Mouse (Mus musculus) CH12.LX (cell line): ENCODE results near the gene Itga9. TPM values are rescaled to one million over a fixed set of nuclear protein-coding genes. Genes with fewer than 3 reads are reported as not detected.

Experiments
- DNase-seq: peaks from one replicate; pipeline ENCODE4 v3.0.0-alpha.2; 2013; ENCODE audit errors: extremely low read depth
- H3K27ac ChIP-seq: 2 replicates; pipeline ENCODE4 v1.5.1; 2012; ENCODE audit warnings: low read depth, mild to moderate bottlenecking, control low read depth, moderate library complexity; ENCODE audit not compliant: insufficient read depth
- H3K27me3 ChIP-seq: replicated peaks from 2 replicates; pipeline ENCODE3; 2012; ENCODE audit warnings: inconsistent platforms
- H3K36me3 ChIP-seq, 2 experiments: replicated peaks in 1 of 2; 2 replicates each; pipeline versions ENCODE3 to v1.6.1; 2012; ENCODE audit warnings: inconsistent platforms in 1 of 2, low read length in 1 of 2, mild to moderate bottlenecking in 1 of 2, mixed read lengths in 1 of 2, moderate library complexity in 1 of 2; ENCODE audit not compliant: control insufficient read depth in 1 of 2, insufficient read depth in 1 of 2
- H3K4me1 ChIP-seq, 2 experiments: 2 replicates each; pipeline ENCODE4 v1.6.1; 2012; ENCODE audit warnings: inconsistent platforms in 1 of 2, moderate library complexity in 1 of 2; ENCODE audit not compliant: insufficient read depth in 2 of 2, control insufficient read depth in 1 of 2
- H3K4me2 ChIP-seq: 2 replicates; pipeline ENCODE4 v1.6.1; 2012; ENCODE audit warnings: low read depth, mild to moderate bottlenecking, control low read depth; ENCODE audit not compliant: poor library complexity, insufficient read depth, severe bottlenecking
- H3K4me3 ChIP-seq, 3 experiments: fragments of 150-350 bp in 1 of 3; sonication (generic) in 1 of 3; replicated peaks in 1 of 3; 2 replicates each; pipeline versions ENCODE3 to v1.5.1; 2011 to 2012; ENCODE audit warnings: low read depth in 2 of 3, low read length in 2 of 3, mild to moderate bottlenecking in 2 of 3, moderate library complexity in 2 of 3, control low read depth in 1 of 3, improper control_type of control experiment in 1 of 3, inconsistent platforms in 1 of 3, mixed read lengths in 1 of 3; ENCODE audit not compliant: poor library complexity in 1 of 3
- H3K79me2 ChIP-seq: replicated peaks from 2 replicates; pipeline ENCODE4 v1.6.1; 2012; ENCODE audit warnings: mild to moderate bottlenecking, moderate library complexity; ENCODE audit not compliant: control insufficient read depth, poor library complexity, insufficient read depth, severe bottlenecking; ENCODE audit errors: extremely low read depth
- H3K9ac ChIP-seq: 2 replicates; pipeline ENCODE4 v1.6.1; 2012; ENCODE audit warnings: low read depth, mild to moderate bottlenecking, control low read depth, moderate library complexity; ENCODE audit not compliant: insufficient read depth
- H3K9me3 ChIP-seq: replicated peaks from 2 replicates; pipeline ENCODE3; 2012; ENCODE audit warnings: low read length, inconsistent platforms, mixed read lengths
- CTCF ChIP-seq, 2 experiments: IDR thresholded peaks in 1 of 2; conservative IDR thresholded peaks in 1 of 2; 2 replicates each; pipeline ENCODE4 v1.5.1; 2011 to 2012; ENCODE audit warnings: low read depth in 2 of 2, low read length in 2 of 2, improper control_type of control experiment in 1 of 2, inconsistent platforms in 1 of 2, mild to moderate bottlenecking in 1 of 2, moderate library complexity in 1 of 2
- E2F4 ChIP-seq: IDR thresholded peaks from 2 replicates; pipeline ENCODE4 v1.6.1; 2011; ENCODE audit warnings: low read depth, low read length, improper control_type of control experiment; ENCODE audit not compliant: insufficient replicate concordance
- EP300 ChIP-seq: IDR thresholded peaks from 2 replicates; pipeline ENCODE4 v1.6.1; 2011; ENCODE audit warnings: low read length, improper control_type of control experiment
- ETS1 ChIP-seq: conservative IDR thresholded peaks from 2 replicates; pipeline ENCODE4 v1.6.1; 2012; ENCODE audit warnings: low read depth, mild to moderate bottlenecking, inconsistent platforms, low read length, improper control_type of control experiment, moderate library complexity
- HCFC1 ChIP-seq: IDR thresholded peaks from 2 replicates; pipeline ENCODE4 v1.6.1; 2012; ENCODE audit warnings: low read depth, mild to moderate bottlenecking, inconsistent platforms, low read length, improper control_type of control experiment
- IRF4 ChIP-seq: IDR thresholded peaks from 2 replicates; pipeline ENCODE4 v1.6.1; 2014; ENCODE audit warnings: low read depth, mild to moderate bottlenecking, inconsistent platforms, low read length, improper control_type of control experiment
- JUND ChIP-seq: conservative IDR thresholded peaks from 2 replicates; pipeline ENCODE4 v1.6.1; 2011; ENCODE audit warnings: low read depth, low read length, improper control_type of control experiment
- KAT2A ChIP-seq: IDR thresholded peaks from 2 replicates; pipeline ENCODE4 v1.6.1; 2012; ENCODE audit warnings: low read length, improper control_type of control experiment, inconsistent platforms; ENCODE audit not compliant: insufficient replicate concordance
- MAFK ChIP-seq: IDR thresholded peaks from 2 replicates; pipeline ENCODE4 v1.6.1; 2011; ENCODE audit warnings: low read length, improper control_type of control experiment; ENCODE audit not compliant: insufficient replicate concordance
- MAX ChIP-seq: IDR thresholded peaks from 2 replicates; pipeline ENCODE4 v1.6.1; 2011; ENCODE audit warnings: low read length, improper control_type of control experiment
- MAZ ChIP-seq: IDR thresholded peaks from 2 replicates; pipeline ENCODE4 v1.6.1; 2012; ENCODE audit warnings: low read depth, mild to moderate bottlenecking, inconsistent platforms, low read length, improper control_type of control experiment, moderate library complexity
- MEF2A ChIP-seq: IDR thresholded peaks from 2 replicates; pipeline ENCODE4 v1.6.1; 2014; ENCODE audit warnings: low read depth, mild to moderate bottlenecking, inconsistent platforms, low read length, improper control_type of control experiment, borderline replicate concordance
- MXI1 ChIP-seq: IDR thresholded peaks from 2 replicates; pipeline ENCODE4 v1.6.1; 2011; ENCODE audit warnings: mild to moderate bottlenecking, low read depth, low read length, improper control_type of control experiment
- NELFE ChIP-seq: IDR thresholded peaks from 2 replicates; pipeline ENCODE4 v1.6.1; 2011; ENCODE audit warnings: low read depth, low read length, improper control_type of control experiment
- NRF1 ChIP-seq: IDR thresholded peaks from 2 replicates; pipeline ENCODE4 v1.6.1; 2014; ENCODE audit warnings: low read depth, mild to moderate bottlenecking, inconsistent platforms, low read length, improper control_type of control experiment, moderate library complexity
- RAD21 ChIP-seq: IDR thresholded peaks from 2 replicates; pipeline ENCODE4 v1.6.1; 2011; ENCODE audit warnings: low read depth, mild to moderate bottlenecking, low read length, improper control_type of control experiment, moderate library complexity
- RCOR1 ChIP-seq: conservative IDR thresholded peaks from 2 replicates; pipeline ENCODE4 v1.6.1; 2012; ENCODE audit warnings: low read depth, mild to moderate bottlenecking, inconsistent platforms, low read length, improper control_type of control experiment
- SIN3A ChIP-seq: IDR thresholded peaks from 2 replicates; pipeline ENCODE4 v1.6.1; 2012; ENCODE audit warnings: low read length, improper control_type of control experiment, inconsistent platforms
- TBP ChIP-seq: conservative IDR thresholded peaks from 2 replicates; pipeline ENCODE4 v1.6.1; 2011; ENCODE audit warnings: low read depth, low read length, improper control_type of control experiment
- TCF12 ChIP-seq: IDR thresholded peaks from 2 replicates; pipeline ENCODE4 v1.6.1; 2014; ENCODE audit warnings: low read depth, mild to moderate bottlenecking, inconsistent platforms, low read length, improper control_type of control experiment
- UBTF ChIP-seq: IDR thresholded peaks from 2 replicates; pipeline ENCODE4 v1.6.1; 2012; ENCODE audit warnings: low read depth, mild to moderate bottlenecking, inconsistent platforms, low read length, improper control_type of control experiment, moderate library complexity
- ZC3H11A ChIP-seq: IDR thresholded peaks from 2 replicates; pipeline ENCODE4 v1.6.1; 2012; ENCODE audit warnings: low read depth, mild to moderate bottlenecking, inconsistent platforms, low read length, improper control_type of control experiment
- ZKSCAN1 ChIP-seq: IDR thresholded peaks from 2 replicates; pipeline ENCODE4 v1.6.1; 2012; ENCODE audit warnings: low read depth, inconsistent platforms, low read length, improper control_type of control experiment, borderline replicate concordance
- dilution Hi-C: fragments of 300-500 bp; cut with MboI; formaldehyde crosslinking; loops from 2 replicates; pipeline ENCODE4 v1.14.3; 2020; ENCODE audit warnings: low sequenced_read_pairs; ENCODE audit not compliant: extremely low pct_unique_long_range_greater_than_20kb, extremely low pct_ligation_motif_present
- in situ Hi-C: fragments of 300-500 bp; cut with MboI; formaldehyde crosslinking; loops from 3 replicates; pipeline ENCODE4 v1.14.3; 2019; ENCODE audit warnings: low sequenced_read_pairs, low pct_ligation_motif_present, low pct_unique_long_range_greater_than_20kb, mixed read lengths
- polyA plus RNA-seq: library from polyadenylated mRNA; unstranded; fragments of >175 nt; gene quantifications from 2 replicates; pipeline ENCODE4 v1.2.1, GENCODE M21; 2012; ENCODE audit warnings: low read depth; ENCODE audit not compliant: insufficient read length
- total RNA-seq, 2 experiments: library from RNA; depleted of rRNA; stranded (reverse); fragments of 300-350 nt in 1 of 2; fragments of >200 nt in 1 of 2; gene quantifications; 2 replicates each; pipeline ENCODE4 v1.2.3; 2012 to 2014

Itga9 gene
- total and polyA plus RNA-seq, 3 experiments, result 0.19 TPM; not detected in 2

DNA sequence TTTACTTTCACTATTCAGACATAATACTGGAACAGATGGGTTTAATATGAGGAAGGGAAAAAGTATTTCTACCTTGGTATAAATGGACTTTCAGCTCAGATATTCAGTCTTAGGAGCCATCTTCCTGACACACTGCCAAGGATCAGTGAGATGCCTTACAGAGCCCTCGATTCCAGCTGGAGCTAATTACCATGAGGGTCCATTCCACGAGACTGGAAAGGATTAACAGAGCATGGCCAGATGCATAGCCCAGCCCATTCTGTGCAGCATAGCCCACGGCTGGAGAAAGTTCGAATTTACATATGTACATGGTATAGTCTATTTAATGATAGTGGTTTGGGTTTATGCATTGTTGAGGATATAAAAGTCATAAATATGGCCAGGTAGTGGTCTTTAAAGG is 188.8 kb downstream of the Itga9 start:
- no peaks in the 10 kb centered on the region for H3K36me3 ChIP-seq
- in situ Hi-C loops, result no loop called here
- no peak for DNase-seq
- H3K27ac ChIP-seq, result no peak overlapping the region
- no peaks in the 10 kb centered on the region for H3K9me3 ChIP-seq
- no peak overlapping the region for H3K9ac ChIP-seq
- dilution Hi-C loops, result no loop called here
- H3K79me2 ChIP-seq, result no peaks in the 10 kb centered on the region
- no peak overlapping the region for H3K4me2 ChIP-seq
- TF ChIP-seq JUND, result no peak
- no peak for TF ChIP-seq NELFE
- TF ChIP-seq ZC3H11A, result no peak
- TF ChIP-seq UBTF, result no peak
- no peak for TF ChIP-seq RCOR1
- no peak for TF ChIP-seq TBP
- no peak for TF ChIP-seq ETS1
- TF ChIP-seq NRF1, result no peak
- no peak for TF ChIP-seq MAZ
- no peak for TF ChIP-seq SIN3A
- no peak for TF ChIP-seq MEF2A
- TF ChIP-seq MXI1, result no peak
- peaks cover 29% of the 10 kb centered on the region for H3K27me3 ChIP-seq
- H3K4me1 ChIP-seq, result no peaks in the 10 kb centered on the region
- no peak overlapping the region for H3K4me3 ChIP-seq

DNA sequence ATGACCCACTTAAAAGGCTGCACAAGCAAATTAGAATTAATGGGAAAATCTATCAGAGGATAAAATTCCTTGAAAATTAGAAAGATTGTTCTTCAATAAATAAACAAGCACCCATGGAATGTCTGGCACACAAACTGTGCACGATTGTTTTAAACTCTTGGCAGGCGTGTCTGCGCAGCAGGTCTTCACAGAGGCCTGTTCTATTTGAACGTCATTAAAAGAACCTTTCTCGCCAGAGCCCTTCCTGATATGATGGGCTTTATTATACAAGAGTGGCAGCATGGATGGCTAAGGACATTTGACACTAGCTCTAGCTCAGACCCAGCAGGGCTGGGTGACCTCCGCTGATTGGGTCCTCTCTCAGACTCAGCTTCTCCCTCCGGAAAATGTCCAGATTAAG is 192.6 kb downstream of the Itga9 start:
- Histone ChIP-seq H3K9ac (no peak overlapping the region), H3K36me3 (no peaks in the 10 kb centered on the region), H3K4me1 (no peaks in the 10 kb centered on the region), H3K27ac (no peak overlapping the region), H3K9me3 (no peaks in the 10 kb centered on the region), H3K79me2 (no peaks in the 10 kb centered on the region), H3K4me2 (no peak overlapping the region), H3K27me3 (peaks cover 23% of the 10 kb centered on the region), H3K4me3 (no peak overlapping the region)
- no peak for TF ChIP-seq MEF2A
- dilution Hi-C loops (no loop called here), in situ Hi-C loops (no loop called here)
- no peak for DNase-seq

DNA sequence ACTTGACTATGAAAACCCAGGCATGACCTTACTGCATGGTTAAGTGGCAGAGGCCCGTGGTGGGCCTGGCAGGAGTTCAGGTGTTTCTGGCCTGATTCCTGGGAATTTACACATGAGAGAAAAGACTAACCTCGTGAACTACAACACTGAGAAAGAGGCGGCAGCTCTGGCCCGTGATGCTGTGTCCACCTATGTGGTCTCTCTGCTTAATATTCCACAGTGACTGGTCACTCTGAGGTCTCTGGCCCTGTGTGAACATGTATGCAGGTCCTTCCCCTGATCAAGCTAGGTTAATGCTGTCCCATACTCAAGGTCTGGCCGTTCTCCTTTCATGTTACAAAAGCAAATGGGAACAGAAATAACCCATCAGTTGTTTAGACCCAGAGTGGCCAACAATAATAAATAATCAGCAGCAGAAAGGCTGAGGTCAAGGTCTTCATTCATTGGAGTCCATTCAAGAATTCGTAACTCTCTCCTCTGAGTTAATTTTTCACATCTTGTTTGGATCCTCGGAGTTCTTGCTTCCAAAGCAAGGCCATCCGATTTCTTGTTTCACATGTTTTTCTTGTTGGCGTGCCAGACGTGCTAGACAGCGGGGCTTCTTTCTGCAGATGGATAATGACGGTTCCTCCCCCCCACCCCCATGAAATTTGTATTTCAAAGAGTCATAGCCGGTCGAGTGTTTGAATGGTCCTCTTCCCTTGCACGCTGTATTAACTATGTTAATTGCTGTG is 194.9 kb downstream of the Itga9 start:
- no peak overlapping the region for H3K4me2 ChIP-seq
- H3K27me3 ChIP-seq, result peaks cover 19% of the 10 kb centered on the region
- no peak overlapping the region for H3K9ac ChIP-seq
- H3K36me3 ChIP-seq, result no peaks in the 10 kb centered on the region
- H3K4me3 ChIP-seq, result no peak overlapping the region
- TF ChIP-seq HCFC1 (no peak), ZKSCAN1 (no peak), IRF4 (no peak), MAZ (no peak), RAD21 (no peak), MAX (no peak), MAFK (no peak), ZC3H11A (no peak), CTCF (conservative IDR thresholded peaks at IDR 0.05 in 1 of 2, IDR thresholded peaks at IDR 0.05 in 1 of 2; ENCODE audit: low read depth in 2 of 2, low read length in 2 of 2) (no peak), SIN3A (no peak), EP300 (no peak), NELFE (no peak), KAT2A (no peak), TCF12 (no peak), E2F4 (no peak)
- no peaks in the 10 kb centered on the region for H3K9me3 ChIP-seq
- H3K4me1 ChIP-seq, result no peaks in the 10 kb centered on the region
- DNase-seq, result no peak
- H3K79me2 ChIP-seq, result no peaks in the 10 kb centered on the region
- in situ Hi-C loops, result no loop called here
- no peak overlapping the region for H3K27ac ChIP-seq
- dilution Hi-C loops, result no loop called here
